Mouse (Mus musculus): ENCODE measurements around the gene 9030612E09Rik.

GRCm38 (mm10) chr10:43159333-43159732 is 15.2 kb upstream of the 9030612E09Rik start:
- TF ChIP-seq GATA1 (IDR thresholded peaks at IDR 0.05; ENCODE audit: low read length) (no peak), TAL1 (IDR thresholded peaks at IDR 0.05; ENCODE audit: low read length) (no peak)

Data from erythroblast, embryonic 14.5 days (primary cell).